Mouse (Mus musculus): ENCODE results near the gene Hist1h2af.
A peak's percentile ranks its signal among the peaks of the same experiment; 100 is the strongest.
"Not testable (repeated sequence)": the region's sequence is repeated elsewhere in the genome, so short reads cannot be mapped to it uniquely, and the experiment has no call there.

The Hist1h2af gene

DNA sequence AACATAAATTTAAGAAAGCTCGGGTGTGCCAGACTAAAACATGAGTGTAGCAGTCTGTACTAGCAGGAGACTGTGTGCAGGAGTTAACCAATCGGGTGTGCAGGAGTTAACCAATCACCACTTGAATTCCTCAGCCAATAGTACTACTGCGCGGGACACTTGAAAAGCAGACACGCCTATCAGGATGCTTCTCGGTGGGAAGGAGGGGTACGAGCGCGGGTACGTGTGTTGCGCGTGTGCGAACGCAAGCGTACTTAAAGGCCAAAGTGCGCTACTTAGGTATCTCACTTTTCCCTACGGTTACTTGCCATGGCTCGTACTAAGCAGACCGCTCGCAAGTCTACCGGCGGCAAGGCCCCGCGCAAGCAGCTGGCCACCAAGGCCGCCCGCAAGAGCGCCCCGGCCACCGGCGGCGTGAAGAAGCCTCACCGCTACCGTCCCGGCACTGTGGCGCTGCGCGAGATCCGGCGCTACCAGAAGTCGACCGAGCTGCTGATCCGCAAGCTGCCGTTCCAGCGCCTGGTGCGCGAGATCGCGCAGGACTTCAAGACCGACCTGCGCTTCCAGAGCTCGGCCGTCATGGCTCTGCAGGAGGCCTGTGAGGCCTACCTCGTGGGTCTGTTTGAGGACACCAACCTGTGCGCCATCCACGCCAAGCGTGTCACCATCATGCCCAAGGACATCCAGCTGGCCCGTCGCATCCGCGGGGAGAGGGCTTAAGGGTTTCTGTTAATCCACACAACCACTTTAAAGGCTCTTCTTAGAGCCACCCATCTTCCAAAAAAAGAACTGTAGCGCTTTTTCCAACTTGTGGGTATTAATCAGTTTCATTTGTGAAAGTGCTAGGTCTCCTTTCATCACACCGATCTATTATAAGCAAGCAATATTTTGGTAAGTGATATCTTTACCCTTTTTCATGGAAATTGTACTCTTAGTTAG is 1.7 kb downstream of the Hist1h2af start, which contains the start of gene Hist1h3g:
Hist1h3g (plus strand) TSS at position 286 of the 939 bp plus-strand sequence.
- DNase-seq (ENCODE audit: low read depth, low spot score) = peak; percentile 92

DNA sequence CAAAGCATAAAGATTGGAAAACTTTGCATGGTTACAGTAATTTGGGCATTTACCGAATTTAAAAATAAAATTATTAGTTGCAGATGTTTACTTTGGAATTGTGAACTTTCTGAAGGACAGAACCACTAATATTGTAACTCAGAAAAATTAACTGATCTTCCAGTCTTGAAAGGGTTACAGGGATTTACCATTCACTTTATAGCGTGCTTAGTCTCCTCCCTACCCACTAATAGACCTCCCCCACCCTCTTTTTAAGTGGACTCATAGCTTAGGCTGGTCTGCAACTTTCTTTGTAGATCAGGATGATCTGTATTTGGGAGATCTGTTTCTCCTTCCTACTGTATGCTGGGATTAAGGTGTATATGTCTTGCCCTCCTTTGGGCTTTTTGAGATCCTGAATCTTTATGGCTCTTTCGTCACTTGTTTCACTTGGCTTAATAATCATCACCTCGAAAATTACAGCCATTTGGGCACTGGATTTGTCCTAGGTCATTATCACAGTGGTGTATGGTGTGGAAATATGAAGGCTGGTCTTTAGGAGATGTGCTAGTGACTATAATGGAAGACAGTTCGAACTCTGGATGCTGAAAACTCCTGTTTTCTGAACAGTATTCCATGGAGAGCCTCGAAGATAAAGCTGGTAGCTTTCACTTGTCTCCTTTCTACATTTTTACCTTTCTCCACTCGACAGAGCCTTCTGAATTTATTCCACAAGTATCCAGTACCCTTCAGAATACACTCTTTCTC is 2.5 kb downstream of the Hist1h2af start:
- DNase-seq (ENCODE audit: low read depth, low spot score) = no peak

DNA sequence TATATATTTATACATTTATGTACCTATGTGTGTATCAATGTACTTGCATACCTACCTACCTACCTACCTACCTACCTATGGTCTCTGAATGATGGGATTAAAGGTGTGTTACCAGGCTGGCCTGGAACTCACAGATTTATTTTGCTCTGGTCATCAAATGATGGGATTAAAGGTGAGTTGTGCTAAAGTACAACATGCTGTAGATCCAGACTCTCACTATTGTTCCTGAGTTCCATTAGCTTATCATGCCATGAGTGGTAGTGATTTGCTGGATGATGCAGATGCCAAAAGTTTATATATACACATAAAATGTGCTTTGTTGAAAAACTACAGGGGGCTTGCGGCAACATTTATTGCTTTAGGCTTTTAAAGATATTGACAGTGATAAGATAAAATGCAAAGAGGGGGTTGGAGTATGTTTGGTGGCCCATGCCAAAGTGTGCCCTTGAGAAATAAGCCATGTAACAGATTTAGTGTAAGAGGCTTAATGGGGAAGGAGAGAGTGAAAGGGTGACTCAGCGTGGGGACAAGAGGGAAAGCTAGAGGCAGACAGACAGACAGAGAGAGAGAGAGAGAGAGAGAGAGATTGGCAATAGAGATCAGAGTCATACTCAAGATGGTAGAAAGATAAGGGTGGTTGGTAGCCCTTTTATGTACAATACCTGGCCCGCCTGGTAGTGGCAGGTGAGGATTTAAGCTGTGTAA is 3.5 kb downstream of the Hist1h2af start:
- no peak for DNase-seq (ENCODE audit: low read depth, low spot score)

DNA sequence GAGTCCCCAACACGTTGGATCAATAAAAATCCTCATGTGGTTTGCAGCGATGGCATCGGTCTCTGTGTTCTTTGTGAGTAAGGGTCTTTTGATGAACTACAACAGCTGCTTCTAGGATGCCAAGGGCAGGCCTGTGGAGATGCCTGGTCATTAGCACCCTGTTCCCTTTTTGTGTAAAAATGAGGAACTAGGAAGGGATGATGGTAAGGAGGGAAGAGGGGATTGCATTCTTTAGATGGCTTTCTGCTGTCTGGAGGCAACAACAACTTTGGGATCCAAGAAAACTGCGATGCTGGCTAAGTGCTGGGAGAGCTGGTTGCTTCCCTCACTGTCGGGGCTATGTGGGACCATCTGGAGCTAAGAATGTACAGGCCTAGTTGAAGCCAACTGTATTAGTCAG is 4.5 kb downstream of the Hist1h2af start:
- DNase-seq (ENCODE audit: low read depth, low spot score) = no peak

DNA sequence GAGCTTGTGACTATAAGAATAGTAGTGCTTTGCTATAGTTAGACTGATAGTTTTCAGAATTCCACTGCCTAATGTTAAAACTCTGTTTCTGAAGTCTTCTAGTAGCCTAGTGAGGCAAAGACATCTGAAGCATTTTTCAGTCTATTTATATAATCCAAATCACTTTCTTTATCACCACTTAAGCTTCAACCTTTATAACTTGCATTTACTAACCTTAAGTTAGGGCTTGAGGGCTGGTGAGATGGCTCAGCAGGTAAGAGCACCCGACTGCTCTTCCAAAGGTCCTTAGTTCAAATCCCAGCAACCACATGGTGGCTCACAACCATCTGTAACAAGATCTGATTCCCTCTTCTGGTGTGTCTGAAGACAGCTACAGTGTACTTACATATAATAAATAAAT is 6.1 kb downstream of the Hist1h2af start:
- not testable (repeated sequence) for DNase-seq (ENCODE audit: low read depth, low spot score)

DNA sequence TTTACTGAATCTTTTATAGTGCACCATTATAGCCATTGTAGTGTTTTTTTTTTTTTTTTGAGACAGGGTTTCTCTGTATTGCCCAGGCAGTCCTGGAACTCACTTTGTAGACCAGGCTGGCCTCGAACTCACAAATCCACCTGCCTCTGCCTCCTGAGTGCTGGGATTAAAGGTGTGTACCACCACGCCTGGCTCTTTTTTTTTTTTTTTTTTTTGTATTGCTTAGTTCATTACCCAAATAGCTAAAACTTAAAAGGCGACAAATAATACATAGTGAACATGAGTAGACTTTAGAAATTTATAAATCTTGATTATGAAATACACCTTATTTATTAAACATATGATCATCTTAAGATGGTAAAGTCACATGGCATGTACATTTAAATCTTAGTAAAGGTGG is 7.8 kb downstream of the Hist1h2af start:
- no peak for DNase-seq (ENCODE audit: low read depth, low spot score)

DNA sequence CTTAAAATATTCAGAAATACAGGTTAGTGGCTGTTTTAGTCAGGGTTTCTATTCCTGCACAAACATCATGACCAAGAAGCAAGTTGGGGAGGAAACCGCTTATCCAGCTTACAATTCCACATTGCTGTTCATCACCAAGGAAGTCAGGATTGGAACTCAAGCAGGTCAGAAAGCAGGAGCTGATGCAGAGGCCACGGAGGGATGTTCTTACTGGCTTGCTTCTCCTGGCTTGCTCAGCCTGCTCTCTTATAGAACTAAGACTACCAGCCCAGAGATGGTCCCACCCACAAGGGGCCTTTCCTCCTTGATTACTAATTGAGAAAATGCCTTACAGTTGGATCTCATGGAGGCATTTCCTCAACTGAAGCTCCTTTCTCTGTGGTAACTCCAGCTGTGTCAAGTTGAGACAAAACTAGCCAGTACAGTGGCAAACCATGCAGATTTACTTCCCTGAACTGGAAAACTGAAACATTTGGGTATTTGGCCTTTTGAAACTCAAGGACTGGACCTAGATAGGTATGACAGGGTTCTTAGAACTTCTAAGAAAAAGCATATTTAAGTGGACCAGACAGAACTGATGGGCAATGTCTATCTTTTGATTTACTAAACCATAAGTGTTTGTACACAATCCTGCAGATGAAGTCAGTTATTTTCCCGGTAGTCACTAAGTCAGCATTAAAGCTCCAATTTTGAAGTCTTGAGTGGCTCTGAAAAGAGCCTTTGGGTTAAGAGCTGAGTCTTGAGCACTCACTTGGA is 8.7 kb downstream of the Hist1h2af start:
- DNase-seq (ENCODE audit: low read depth, low spot score) = not testable (repeated sequence)

DNA sequence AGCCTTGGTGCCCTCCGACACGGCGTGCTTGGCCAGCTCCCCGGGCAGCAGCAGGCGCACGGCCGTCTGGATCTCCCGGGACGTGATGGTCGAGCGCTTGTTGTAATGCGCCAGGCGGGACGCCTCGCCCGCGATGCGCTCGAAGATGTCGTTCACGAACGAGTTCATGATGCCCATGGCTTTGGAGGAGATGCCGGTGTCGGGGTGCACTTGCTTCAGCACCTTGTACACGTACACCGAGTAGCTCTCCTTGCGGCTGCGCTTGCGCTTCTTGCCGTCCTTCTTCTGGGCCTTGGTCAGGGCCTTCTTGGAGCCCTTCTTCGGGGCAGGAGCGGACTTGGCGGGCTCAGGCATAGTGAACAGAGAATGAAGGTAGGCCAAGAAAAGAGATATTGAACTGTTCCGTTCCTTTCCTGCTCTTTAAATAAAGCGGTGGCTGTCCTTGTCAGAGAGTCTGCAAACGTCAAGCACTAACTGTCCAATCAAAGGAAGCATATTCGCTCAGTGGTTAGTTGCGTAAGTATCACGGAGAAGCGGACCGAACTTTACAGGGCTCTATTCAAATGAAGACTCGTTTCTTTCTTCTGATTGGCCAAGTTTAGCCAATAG is 9.4 kb downstream of the Hist1h2af start, which contains the start of gene Hist1h2bh:
Hist1h2bh (minus strand) TSS at position 394 of the 609 bp plus-strand sequence.
- peak; percentile 93 for DNase-seq (ENCODE audit: low read depth, low spot score)

DNA sequence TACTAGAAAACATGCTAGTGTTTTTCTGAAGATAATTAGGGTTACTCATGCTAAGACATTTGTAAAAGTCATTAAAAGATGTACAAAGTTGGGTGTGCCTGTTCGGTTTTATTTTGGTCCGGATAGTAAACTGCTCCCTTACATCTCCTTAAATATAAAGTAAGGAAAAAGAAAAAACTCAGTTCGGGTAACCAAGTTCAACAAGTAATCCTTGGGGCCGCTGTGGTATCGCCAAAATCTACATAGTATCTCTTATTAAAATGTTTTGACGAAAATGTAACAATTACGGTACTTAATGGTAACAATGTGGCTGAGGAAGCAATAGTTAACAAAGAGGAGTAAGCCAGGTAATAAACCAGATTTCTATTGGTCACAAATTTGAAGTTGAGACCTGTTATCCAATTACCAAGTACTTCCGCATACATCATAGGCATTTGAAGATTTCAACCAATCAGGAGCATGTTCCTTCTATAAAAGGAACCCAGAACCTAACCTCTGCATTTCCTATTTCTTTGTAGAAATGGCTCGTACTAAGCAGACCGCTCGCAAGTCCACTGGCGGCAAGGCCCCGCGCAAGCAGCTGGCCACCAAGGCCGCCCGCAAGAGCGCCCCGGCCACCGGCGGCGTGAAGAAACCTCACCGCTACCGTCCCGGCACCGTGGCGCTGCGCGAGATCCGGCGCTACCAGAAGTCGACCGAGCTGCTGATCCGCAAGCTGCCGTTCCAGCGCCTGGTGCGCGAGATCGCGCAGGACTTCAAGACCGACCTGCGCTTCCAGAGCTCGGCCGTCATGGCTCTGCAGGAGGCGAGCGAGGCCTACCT is 10.5 kb downstream of the Hist1h2af start, which contains the start of gene Hist1h3f:
Hist1h3f (plus strand) TSS at position 88 of the 822 bp plus-strand sequence.
- peak; percentile 91 for DNase-seq (ENCODE audit: low read depth, low spot score)

DNA sequence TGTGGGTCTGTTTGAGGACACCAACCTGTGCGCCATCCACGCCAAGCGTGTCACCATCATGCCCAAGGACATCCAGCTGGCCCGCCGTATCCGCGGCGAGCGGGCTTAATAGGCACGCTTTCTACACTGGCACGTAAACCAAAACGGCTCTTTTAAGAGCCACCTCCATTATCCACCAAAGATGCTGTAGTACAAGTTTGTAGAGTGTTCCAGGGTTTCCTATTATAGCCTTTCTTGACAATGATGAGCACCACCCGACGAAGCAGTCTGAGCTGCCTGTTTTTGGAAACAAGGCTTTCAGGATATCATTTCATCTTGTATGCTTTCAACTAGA is 11.0 kb downstream of the Hist1h2af start:
- peak; percentile 41 for DNase-seq (ENCODE audit: low read depth, low spot score)

DNA sequence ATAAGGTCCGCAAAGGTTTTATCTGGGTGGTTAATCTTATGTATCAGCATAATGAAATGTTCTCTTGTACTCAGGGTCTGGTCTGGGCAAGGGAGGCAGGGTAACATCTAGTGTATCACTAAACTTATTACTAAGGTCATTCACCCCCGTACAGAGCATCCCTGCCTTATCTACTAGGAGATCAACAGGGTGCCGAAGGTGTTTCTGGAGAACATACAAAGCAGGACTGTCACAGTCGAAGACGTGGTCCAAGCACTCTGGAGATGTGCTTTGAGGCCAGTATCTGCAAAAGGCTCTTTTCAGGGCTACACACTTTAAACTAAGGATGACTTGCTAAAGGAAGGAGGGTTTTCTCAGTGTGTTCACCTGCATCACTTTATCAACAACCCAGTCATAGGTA is 13.0 kb downstream of the Hist1h2af start:
- DNase-seq (ENCODE audit: low read depth, low spot score) = no peak

DNA sequence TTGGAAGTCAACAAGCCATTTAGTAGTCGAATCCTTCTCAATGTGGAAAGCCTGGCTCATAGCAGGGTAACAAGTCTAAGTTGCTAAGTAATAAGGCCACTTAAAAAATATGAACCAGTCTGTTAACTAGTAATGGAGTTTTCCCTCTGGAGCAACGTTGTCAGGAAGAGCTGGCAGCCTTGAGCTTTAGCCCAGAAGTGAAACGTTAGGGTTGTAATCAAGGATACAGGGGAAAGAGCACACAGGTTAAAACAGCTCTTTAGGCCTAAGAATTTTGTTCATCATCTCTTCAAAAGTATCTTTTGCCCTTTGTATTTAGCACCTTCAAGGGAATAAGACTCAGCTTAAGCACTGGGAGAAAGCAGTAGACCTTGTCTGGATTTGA is 17.0 kb downstream of the Hist1h2af start:
- DNase-seq (ENCODE audit: low read depth, low spot score) = peak; percentile 11

DNA sequence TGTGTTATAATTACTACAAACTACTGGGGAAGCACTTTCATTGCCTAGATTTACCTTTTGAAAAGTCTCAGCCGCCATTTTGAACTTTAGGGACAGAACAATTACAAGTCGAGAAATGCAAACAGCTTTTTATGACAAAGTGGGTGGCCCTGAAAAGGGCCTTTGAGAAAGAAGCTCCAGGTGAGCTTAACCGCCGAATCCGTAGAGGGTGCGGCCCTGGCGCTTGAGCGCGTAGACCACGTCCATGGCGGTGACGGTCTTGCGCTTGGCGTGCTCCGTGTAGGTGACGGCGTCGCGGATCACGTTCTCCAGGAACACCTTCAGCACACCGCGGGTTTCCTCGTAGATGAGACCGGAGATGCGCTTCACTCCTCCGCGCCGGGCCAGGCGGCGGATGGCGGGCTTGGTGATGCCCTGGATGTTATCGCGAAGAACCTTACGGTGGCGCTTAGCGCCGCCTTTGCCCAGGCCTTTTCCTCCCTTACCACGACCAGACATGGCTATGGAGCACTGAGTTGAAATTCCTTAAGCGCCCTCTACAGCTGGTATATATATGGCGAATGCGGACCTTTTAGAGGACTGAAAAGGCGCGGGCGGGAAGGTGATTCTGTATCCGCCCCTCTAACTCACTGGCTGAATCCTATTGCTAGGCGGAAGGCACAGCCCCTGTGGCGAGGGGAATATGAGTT is 17.6 kb downstream of the Hist1h2af start, which contains the start of gene Hist1h4f:
Hist1h4f (minus strand) TSS at position 503 of the 689 bp plus-strand sequence.
- DNase-seq (ENCODE audit: low read depth, low spot score) = peak; percentile 87

DNA sequence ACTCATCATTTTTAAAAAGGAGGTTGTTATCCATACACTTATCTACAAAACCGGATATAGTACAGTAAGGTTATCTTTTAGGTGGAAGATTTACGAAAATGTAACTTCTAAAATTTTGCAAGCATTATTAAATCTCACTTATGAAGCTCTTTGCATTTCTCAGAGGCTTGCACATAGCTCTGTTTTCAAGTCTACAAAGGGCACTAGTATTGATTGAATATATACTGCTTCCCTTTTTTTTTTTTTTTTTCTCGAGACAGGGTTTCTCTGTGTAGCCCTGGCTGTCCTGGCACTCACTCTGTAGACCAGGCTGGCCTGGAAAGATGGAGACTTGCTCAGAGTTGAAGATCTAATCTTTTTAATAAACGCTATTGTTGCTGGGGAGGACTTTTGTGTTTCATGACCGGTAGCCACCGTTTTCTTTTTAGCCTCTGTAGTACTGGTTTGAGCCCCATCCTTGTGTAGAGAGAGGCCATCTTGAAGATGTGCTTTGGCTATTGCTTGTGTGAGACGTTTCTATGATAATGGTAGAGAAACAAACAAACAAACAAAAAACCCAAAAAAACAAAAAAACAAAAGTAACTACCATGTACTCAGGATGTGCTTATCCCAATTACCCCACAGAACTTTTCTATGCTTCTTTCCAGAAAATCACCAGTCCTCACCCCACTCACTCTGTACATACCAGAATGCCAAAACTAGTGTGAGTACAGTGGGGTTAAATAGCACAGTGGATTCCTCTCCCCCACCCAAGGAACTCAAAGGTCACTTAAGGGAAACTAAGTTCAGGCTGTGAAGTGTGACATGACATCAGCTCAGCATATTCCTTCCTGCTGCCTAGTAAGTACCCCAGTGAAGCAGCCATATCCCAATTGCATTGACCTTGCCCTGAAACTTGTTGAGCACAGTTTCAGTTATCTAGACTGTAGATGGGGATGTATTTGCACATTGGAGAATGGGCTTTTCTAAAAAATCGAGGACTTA is 18.5 kb downstream of the Hist1h2af start:
- no peak for DNase-seq (ENCODE audit: low read depth, low spot score)

DNA sequence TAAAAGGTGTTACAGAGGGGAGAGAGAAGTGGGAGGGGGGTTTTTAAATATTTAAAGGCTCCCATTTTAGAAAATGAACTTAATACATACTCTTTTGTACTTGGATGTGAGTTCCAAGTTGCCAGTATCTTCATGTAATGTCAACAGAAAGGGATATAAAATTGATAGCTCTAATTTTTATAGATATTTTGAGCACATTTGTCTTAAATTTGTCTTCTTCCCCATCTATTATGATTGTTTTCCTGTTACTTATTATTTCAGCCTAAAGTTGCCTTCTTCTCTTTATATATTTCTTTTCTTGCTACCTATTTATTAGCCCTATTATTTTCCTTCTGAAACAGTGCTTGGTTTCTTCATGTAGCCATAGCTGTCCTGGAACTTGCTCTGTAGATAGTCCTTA is 19.3 kb downstream of the Hist1h2af start, which contains the start of gene Hist1h1d:
Hist1h1d (plus strand) TSS at position 301 of the 400 bp plus-strand sequence.
- DNase-seq (ENCODE audit: low read depth, low spot score) = no peak

DNA sequence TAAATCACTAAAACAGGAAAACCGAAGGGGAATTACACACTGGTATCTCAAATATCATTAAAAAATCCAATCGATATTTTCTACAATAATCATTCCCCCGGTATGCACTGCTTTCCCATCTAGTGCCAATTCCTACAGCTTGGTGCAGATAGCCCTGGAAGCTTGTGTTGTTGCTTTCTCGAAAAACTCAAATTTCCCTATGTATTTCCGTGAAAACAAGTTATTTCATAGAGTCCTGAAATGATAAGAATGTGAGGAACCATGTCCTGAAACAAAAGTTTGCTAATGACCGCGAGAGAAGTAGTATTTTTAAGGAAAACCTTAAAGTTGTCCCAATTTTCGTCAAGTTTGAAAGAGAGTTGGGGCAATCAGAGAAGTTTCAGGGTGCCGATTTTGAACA is 20.7 kb downstream of the Hist1h2af start:
- DNase-seq (ENCODE audit: low read depth, low spot score) = no peak

DNA sequence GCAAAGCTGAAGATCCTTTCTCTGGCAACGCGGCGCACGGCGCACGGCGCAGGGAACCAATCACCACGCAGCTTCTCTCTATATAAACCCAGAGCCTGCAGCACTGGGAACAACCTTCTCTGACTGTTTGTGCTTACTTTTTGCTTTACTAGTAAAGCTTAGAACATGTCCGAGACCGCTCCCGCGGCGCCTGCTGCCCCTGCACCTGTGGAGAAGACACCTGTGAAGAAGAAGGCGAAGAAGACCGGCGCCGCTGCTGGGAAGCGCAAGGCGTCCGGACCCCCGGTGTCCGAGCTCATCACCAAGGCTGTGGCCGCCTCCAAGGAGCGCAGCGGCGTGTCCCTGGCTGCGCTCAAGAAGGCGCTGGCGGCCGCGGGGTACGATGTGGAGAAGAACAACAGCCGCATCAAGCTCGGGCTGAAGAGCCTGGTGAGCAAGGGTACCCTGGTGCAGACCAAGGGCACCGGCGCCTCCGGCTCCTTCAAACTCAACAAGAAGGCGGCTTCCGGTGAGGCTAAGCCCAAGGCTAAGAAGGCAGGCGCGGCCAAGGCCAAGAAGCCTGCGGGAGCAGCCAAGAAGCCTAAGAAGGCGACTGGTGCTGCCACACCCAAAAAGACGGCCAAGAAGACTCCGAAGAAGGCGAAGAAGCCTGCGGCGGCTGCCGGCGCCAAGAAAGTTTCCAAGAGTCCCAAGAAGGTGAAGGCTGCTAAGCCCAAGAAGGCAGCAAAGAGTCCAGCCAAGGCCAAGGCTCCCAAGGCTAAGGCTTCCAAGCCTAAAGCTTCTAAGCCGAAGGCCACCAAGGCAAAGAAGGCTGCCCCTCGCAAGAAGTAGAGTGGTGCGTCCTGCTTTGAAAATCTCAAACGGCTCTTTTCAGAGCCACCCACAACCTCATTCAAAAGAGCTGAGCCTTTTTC is 21.5 kb downstream of the Hist1h2af start:
- DNase-seq (ENCODE audit: low read depth, low spot score) = peak; percentile 82
